Mouse (Mus musculus) heart, embryonic 15.5 days (tissue): Measurements from ENCODE around the gene Gas1. TPM values are rescaled to one million over a fixed set of nuclear protein-coding genes. Genes with fewer than 3 reads are reported as not detected.
A peak's percentile ranks its signal among the peaks of the same experiment; 100 is the strongest.

Source experiments
- ATAC-seq: fragments of 200-750 bp; cut with Nextera tagmentation; replicated peaks from 2 replicates; pipeline ENCODE4 v1.8.0; 2017; ENCODE audit warnings: low read depth, moderate TSS enrichment; ENCODE audit not compliant: insufficient number of reproducible peaks, insufficient read depth, low FRiP score
- H3K27ac ChIP-seq: fragments of 300-500 bp; sonication (generic); 2 replicates; pipeline ENCODE4 v1.5.1; 2015; ENCODE audit warnings: mild to moderate bottlenecking, inconsistent platforms
- H3K27me3 ChIP-seq: fragments of 300-500 bp; sonication (generic); 2 replicates; pipeline ENCODE4 v1.6.1; 2015; ENCODE audit warnings: inconsistent platforms
- H3K36me3 ChIP-seq: fragments of 300-500 bp; sonication (generic); 2 replicates; pipeline ENCODE4 v1.6.1; 2015; ENCODE audit warnings: mild to moderate bottlenecking, inconsistent platforms
- H3K4me1 ChIP-seq: fragments of 300-500 bp; sonication (generic); replicated peaks from 2 replicates; pipeline ENCODE4 v1.6.1; 2015; ENCODE audit warnings: inconsistent platforms
- H3K4me2 ChIP-seq: fragments of 300-500 bp; sonication (generic); 2 replicates; pipeline ENCODE4 v1.6.1; 2015; ENCODE audit warnings: inconsistent platforms, mild to moderate bottlenecking, moderate library complexity
- H3K4me3 ChIP-seq: fragments of 300-500 bp; sonication (generic); 2 replicates; pipeline ENCODE4 v1.5.1; 2015; ENCODE audit warnings: mild to moderate bottlenecking, inconsistent platforms
- H3K9ac ChIP-seq: fragments of 300-500 bp; sonication (generic); 2 replicates; pipeline ENCODE4 v1.6.1; 2015; ENCODE audit warnings: mild to moderate bottlenecking, inconsistent platforms
- H3K9me3 ChIP-seq: fragments of 300-500 bp; sonication (generic); replicated peaks from 2 replicates; pipeline ENCODE4 v1.6.1; 2016; ENCODE audit warnings: inconsistent platforms
- WGBS: fragments of 180-500 bp; shearing (Covaris S2); methylation state at CpG from one replicate; pipeline ENCODE4 v1.1.7; 2015; ENCODE audit warnings: mixed read lengths; 5-methylcytosine and 5-hydroxymethylcytosine counted together
- polyA plus RNA-seq: library from polyadenylated mRNA; unstranded; fragments of >200 nt; fragmentation: Nextera tagmentation; extraction: Ambion mirVana; gene quantifications from 2 replicates; pipeline ENCODE4 v1.2.1, GENCODE M21; 2015

Gene Gas1
- polyA plus RNA-seq, 1 experiment from 2014 or later, result 37.2 TPM

GRCm38 (mm10) chr13:60173186-60173585 lies 4.0 kb downstream of the Gas1 start:
- Histone ChIP-seq H3K4me3 (0 out of 2 replicates have a peak overlapping the region, but pooled peaks have one; percentile 83), H3K27ac (no peak overlapping the region), H3K9ac (no peak overlapping the region), H3K4me2 (peak overlapping the region; percentile 88), H3K9me3 (no peaks in the 10 kb centered on the region), H3K4me1 (peaks cover 24% of the 10 kb centered on the region), H3K36me3 (no peaks in the 10 kb centered on the region), H3K27me3 (peaks cover 8% of the 10 kb centered on the region; the same call in 1 of the 2 replicates)
- no peak for ATAC-seq
- 7% methylated on average over 3 of the region's 3 CpGs for WGBS

GRCm38 (mm10) chr13:60172366-60173017 lies 4.7 kb downstream of the Gas1 start:
- WGBS, result 35% methylated on average over 7 of the region's 7 CpGs
- no peaks in the 10 kb centered on the region for H3K36me3 ChIP-seq
- peaks cover 24% of the 10 kb centered on the region for H3K4me1 ChIP-seq
- H3K27me3 ChIP-seq, result peaks cover 8% of the 10 kb centered on the region; the same call in 1 of the 2 replicates
- no peak overlapping the region for H3K9ac ChIP-seq
- no peak overlapping the region for H3K4me2 ChIP-seq
- no peaks in the 10 kb centered on the region for H3K9me3 ChIP-seq
- H3K4me3 ChIP-seq, result no peak overlapping the region
- no peak for ATAC-seq
- no peak overlapping the region for H3K27ac ChIP-seq

- no peaks in the 10 kb centered on the region for H3K9me3 ChIP-seq
- no peak for ATAC-seq
- no peak overlapping the region for H3K4me2 ChIP-seq
- WGBS, result 85% methylated on average over 8 of the region's 8 CpGs
- H3K4me1 ChIP-seq, result peaks cover 24% of the 10 kb centered on the region
- no peak overlapping the region for H3K9ac ChIP-seq
- no peak overlapping the region for H3K4me3 ChIP-seq
- no peaks in the 10 kb centered on the region for H3K36me3 ChIP-seq
- H3K27me3 ChIP-seq, result peaks cover 8% of the 10 kb centered on the region; the same call in 1 of the 2 replicates
- no peak overlapping the region for H3K27ac ChIP-seq
Measured at GRCm38 (mm10) chr13:60171781-60172180, 5.4 kb downstream of the Gas1 start.

DNA sequence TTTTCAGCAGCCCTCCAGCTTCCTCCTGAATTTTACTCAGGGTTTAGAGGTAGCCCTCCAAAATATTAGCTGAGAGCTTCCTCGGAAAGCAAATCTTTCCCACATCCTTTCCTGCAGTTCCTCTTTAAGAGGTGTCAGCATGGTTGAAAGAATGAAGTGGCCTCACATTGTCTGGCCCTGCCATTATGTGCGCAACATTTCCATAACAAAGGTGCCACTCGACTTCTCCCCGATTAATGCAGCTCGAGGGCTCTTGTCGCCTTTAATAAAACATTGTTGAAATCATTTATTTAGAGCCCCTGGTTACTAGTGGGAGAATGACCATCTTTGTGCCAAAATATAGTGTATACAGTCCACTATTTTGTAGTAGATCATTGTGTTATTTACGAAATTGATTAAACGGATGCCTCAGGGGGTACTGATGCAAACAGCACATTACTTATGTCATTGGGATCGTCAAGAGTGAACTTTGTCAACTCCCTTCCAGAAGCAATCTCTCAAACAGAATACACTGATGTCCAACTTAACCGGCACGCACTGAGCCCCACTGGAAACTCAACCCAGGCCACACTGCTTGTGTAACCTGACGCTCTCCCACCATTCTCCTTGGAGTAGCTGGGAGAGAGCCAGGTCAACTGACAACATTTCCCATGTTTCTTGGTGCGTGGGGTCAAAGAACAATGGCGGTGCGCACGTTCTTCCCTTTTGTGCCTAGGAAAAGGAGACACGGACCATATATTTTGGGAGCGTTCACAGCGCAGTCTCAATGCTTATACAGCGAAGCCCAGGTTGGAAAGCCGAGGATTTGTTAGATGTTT lies 6.1 kb downstream of the Gas1 start:
- WGBS, result 77% methylated on average over 21 of the region's 21 CpGs
- Histone ChIP-seq H3K9ac (no peak overlapping the region), H3K9me3 (no peaks in the 10 kb centered on the region), H3K27ac (no peak overlapping the region), H3K4me1 (peaks cover 22% of the 10 kb centered on the region), H3K27me3 (peaks cover 8% of the 10 kb centered on the region; the same call in 1 of the 2 replicates), H3K4me2 (no peak overlapping the region), H3K4me3 (no peak overlapping the region), H3K36me3 (no peaks in the 10 kb centered on the region)
- ATAC-seq, result no peak

- no peak for ATAC-seq
- Histone ChIP-seq H3K4me1 (peaks cover 16% of the 10 kb centered on the region), H3K27ac (no peak overlapping the region), H3K4me3 (no peak overlapping the region), H3K9me3 (no peaks in the 10 kb centered on the region), H3K4me2 (no peak overlapping the region), H3K36me3 (no peaks in the 10 kb centered on the region), H3K27me3 (peaks cover 8% of the 10 kb centered on the region; the same call in 1 of the 2 replicates), H3K9ac (no peak overlapping the region)
- 92% methylated on average over 2 of the region's 2 CpGs for WGBS
Measured at GRCm38 (mm10) chr13:60169026-60169425, 8.1 kb downstream of the Gas1 start.

- Histone ChIP-seq H3K4me1 (no peaks in the 10 kb centered on the region), H3K4me3 (no peak overlapping the region), H3K4me2 (peak overlapping the region; percentile 34; the same call in 1 of the 2 replicates), H3K27me3 (no peaks in the 10 kb centered on the region), H3K27ac (no peak overlapping the region), H3K9me3 (0 out of 2 replicates have a peak, but pooled peaks cover 4% of the 10 kb centered on the region), H3K9ac (no peak overlapping the region), H3K36me3 (no peaks in the 10 kb centered on the region)
- ATAC-seq, result no peak
- 27% methylated on average over 19 of the region's 19 CpGs for WGBS
Measured at GRCm38 (mm10) chr13:60156294-60157126, 20.7 kb downstream of the Gas1 start.

DNA sequence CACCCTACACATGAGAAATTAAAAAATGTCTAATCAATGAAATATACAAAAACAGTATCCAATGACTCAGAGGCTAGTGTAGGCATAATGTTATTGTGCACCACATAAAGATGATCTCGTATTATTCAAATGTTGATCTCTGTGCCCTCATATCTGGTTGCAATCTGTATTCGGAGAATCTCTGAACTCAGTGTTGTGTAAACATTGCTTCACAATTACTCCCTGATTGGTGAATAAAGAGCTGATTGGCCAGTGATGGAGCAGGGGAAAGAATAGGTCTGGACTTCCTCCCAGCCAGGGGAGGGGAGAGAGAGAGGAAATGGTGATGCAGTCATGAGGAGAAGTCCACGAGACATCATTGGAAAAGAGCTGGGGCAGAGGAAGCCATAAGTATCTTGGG lies 23.0 kb downstream of the Gas1 start:
- H3K4me1 ChIP-seq, result no peaks in the 10 kb centered on the region
- H3K4me3 ChIP-seq, result no peak overlapping the region
- no peaks in the 10 kb centered on the region for H3K27me3 ChIP-seq
- H3K27ac ChIP-seq, result no peak overlapping the region
- 0 out of 2 replicates have a peak, but pooled peaks cover 4% of the 10 kb centered on the region for H3K9me3 ChIP-seq
- H3K36me3 ChIP-seq, result no peaks in the 10 kb centered on the region
- H3K9ac ChIP-seq, result no peak overlapping the region
- ATAC-seq, result no peak
- 88% methylated on average over 3 of the region's 3 CpGs for WGBS
- H3K4me2 ChIP-seq, result no peak overlapping the region

GRCm38 (mm10) chr13:60148235-60148634 lies 28.9 kb downstream of the Gas1 start:
- no peak for ATAC-seq
- WGBS, result 74% methylated on average over 3 of the region's 3 CpGs

GRCm38 (mm10) chr13:60147857-60148181 lies 29.3 kb downstream of the Gas1 start:
- 91% methylated on average over 2 of the region's 2 CpGs for WGBS
- no peak for ATAC-seq
- Histone ChIP-seq H3K27me3 (no peaks in the 10 kb centered on the region), H3K4me3 (peak overlapping the region; percentile 46; the same call in 1 of the 2 replicates), H3K9me3 (no peaks in the 10 kb centered on the region), H3K4me2 (peak overlapping the region; percentile 70), H3K9ac (no peak overlapping the region), H3K4me1 (peaks cover 6% of the 10 kb centered on the region; the same call in 1 of the 2 replicates), H3K27ac (no peak overlapping the region), H3K36me3 (no peaks in the 10 kb centered on the region)

More at GRCm38 (mm10) chr13:60148235-60148634, 28.9 kb downstream of the Gas1 start:
- Histone ChIP-seq H3K27ac (no peak overlapping the region), H3K4me3 (no peak overlapping the region), H3K27me3 (no peaks in the 10 kb centered on the region), H3K9me3 (no peaks in the 10 kb centered on the region), H3K9ac (no peak overlapping the region), H3K4me1 (peaks cover 6% of the 10 kb centered on the region; the same call in 1 of the 2 replicates), H3K4me2 (no peak overlapping the region), H3K36me3 (no peaks in the 10 kb centered on the region)

GRCm38 (mm10) chr13:60146994-60147856 lies 29.9 kb downstream of the Gas1 start:
- WGBS, result 3% methylated on average over 21 of the region's 21 CpGs
- Histone ChIP-seq H3K36me3 (no peaks in the 10 kb centered on the region), H3K27ac (no peak overlapping the region), H3K9me3 (no peaks in the 10 kb centered on the region), H3K4me1 (peaks cover 6% of the 10 kb centered on the region; the same call in 1 of the 2 replicates), H3K9ac (peak overlapping the region; percentile 52), H3K27me3 (no peaks in the 10 kb centered on the region), H3K4me2 (peak overlapping the region; percentile 70), H3K4me3 (peak overlapping the region; percentile 46)
- no peak for ATAC-seq
